Mouse (Mus musculus): Measurements from ENCODE around the gene Dpysl4.

The Dpysl4 gene

GRCm38 (mm10) chr7:139149373-139149772, 63.6 kb downstream of the Dpysl4 start:
- no peak for DNase-seq (ENCODE audit: low spot score in 2 of 2)

- DNase-seq (ENCODE audit: low spot score in 2 of 2): no peak
Measured at GRCm38 (mm10) chr7:139151116-139151515, 65.3 kb downstream of the Dpysl4 start.
